Mouse (Mus musculus) adrenal gland, postnatal 4 days (tissue): ENCODE data around the gene Ssr1. TPM values are rescaled to one million over a fixed set of nuclear protein-coding genes. Genes with fewer than 3 reads are reported as not detected.

ENCODE experiments used
- DNase-seq, 2 experiments: peaks; one replicate each; pipeline ENCODE4 v3.0.0; 2021 to 2022; ENCODE audit warnings: low spot score in 2 of 2, mixed read lengths in 2 of 2
- total RNA-seq, 2 experiments: library from RNA; stranded (reverse); gene quantifications; 2 replicates each; pipeline ENCODE4 v1.2.3; 2021

Ssr1 gene
- total RNA-seq, 2 experiments from 2014 or later, result 160 to 167 TPM

GRCm38 (mm10) chr13:37981063-37981462 is 13.0 kb downstream of the Ssr1 start:
- no peak for DNase-seq

GRCm38 (mm10) chr13:37980346-37980745 is 13.7 kb downstream of the Ssr1 start:
- DNase-seq, result no peak

- DNase-seq, result no peak
These were observed 14.5 kb downstream of the Ssr1 start for GRCm38 (mm10) chr13:37979506-37979905.

GRCm38 (mm10) chr13:37974731-37975130 is 19.3 kb downstream of the Ssr1 start:
- DNase-seq, result no peak

- DNase-seq, result no peak
These were observed 20.0 kb downstream of the Ssr1 start for GRCm38 (mm10) chr13:37974036-37974435.

GRCm38 (mm10) chr13:37970887-37971530 is 23.0 kb downstream of the Ssr1 start:
- no peak for DNase-seq

GRCm38 (mm10) chr13:37969988-37970387 is 24.0 kb downstream of the Ssr1 start:
- no peak for DNase-seq

- DNase-seq, result peak; percentile 82 to 90
These were observed 24.7 kb downstream of the Ssr1 start for GRCm38 (mm10) chr13:37969337-37969736.

GRCm38 (mm10) chr13:37967565-37967964 is 26.5 kb downstream of the Ssr1 start:
- no peak for DNase-seq

GRCm38 (mm10) chr13:37967052-37967437 is 27.0 kb downstream of the Ssr1 start:
- no peak for DNase-seq

GRCm38 (mm10) chr13:37966256-37967051 is 27.6 kb downstream of the Ssr1 start:
- no peak for DNase-seq

- no peak for DNase-seq
These were observed 28.7 kb downstream of the Ssr1 start for GRCm38 (mm10) chr13:37965126-37965914.

GRCm38 (mm10) chr13:37964128-37965087 is 29.6 kb downstream of the Ssr1 start:
- DNase-seq, result no peak

GRCm38 (mm10) chr13:37963354-37964007 is 30.5 kb downstream of the Ssr1 start:
- peak in 1 of 2 experiments; percentile 57 for DNase-seq

GRCm38 (mm10) chr13:37962541-37962940 is 31.5 kb downstream of the Ssr1 start:
- DNase-seq, result no peak

- no peak for DNase-seq
These were observed 34.1 kb downstream of the Ssr1 start for GRCm38 (mm10) chr13:37959936-37960335.

- DNase-seq, result no peak
These were observed 34.6 kb downstream of the Ssr1 start for GRCm38 (mm10) chr13:37959239-37959907.

- no peak for DNase-seq
These were observed 35.3 kb downstream of the Ssr1 start for GRCm38 (mm10) chr13:37958498-37959238.

GRCm38 (mm10) chr13:37954318-37954717 is 39.7 kb downstream of the Ssr1 start:
- no peak for DNase-seq
